Mouse (Mus musculus) small intestine, adult 2 months (tissue): ENCODE measurements around the gene Dph5.
"Not testable (repeated sequence)": the region's sequence is repeated elsewhere in the genome, so short reads cannot be mapped to it uniquely, and the experiment has no call there.

Experiments used
- CTCF ChIP-seq: fragments of 200-500 bp; IDR thresholded peaks from 2 replicates; pipeline ENCODE4 v1.5.1; 2012; ENCODE audit warnings: low read depth, mild to moderate bottlenecking, control low read depth, inconsistent platforms, low read length, moderate library complexity, mixed read lengths; ENCODE audit not compliant: insufficient replicate concordance, insufficient read length; ENCODE audit errors: extremely low read depth
- POLR2A ChIP-seq: fragments of 200-500 bp; IDR thresholded peaks from 2 replicates; pipeline ENCODE4 v1.6.1; 2012; ENCODE audit warnings: low read depth, mild to moderate bottlenecking, control low read depth, inconsistent platforms, low read length, moderate library complexity

DNA sequence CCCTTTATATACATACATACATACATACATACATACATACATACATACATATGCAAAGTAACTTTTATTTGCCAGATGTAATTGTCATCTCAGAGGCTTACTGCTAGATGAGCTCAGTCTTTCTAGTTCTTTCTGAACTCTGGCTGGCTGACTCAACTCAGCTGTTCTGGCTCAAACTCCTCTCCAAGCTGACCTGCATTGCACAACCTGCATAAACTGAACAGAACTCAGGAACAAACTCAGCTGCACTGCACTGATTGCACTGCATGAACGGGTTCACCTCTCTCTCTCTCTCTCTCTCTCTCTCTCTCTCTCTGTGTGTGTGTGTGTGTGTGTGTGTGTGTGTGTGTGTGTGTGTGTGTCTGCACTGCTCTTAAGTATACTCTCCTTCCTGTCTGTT is 26.9 kb upstream of the Dph5 start:
- TF ChIP-seq POLR2A, CTCF: not testable (repeated sequence)
